Mouse (Mus musculus): ENCODE measurements around the gene Nfasc. TPM values are rescaled to one million over a fixed set of nuclear protein-coding genes. Genes with fewer than 3 reads are reported as not detected.
A peak's percentile ranks its signal among the peaks of the same experiment; 100 is the strongest.

The Nfasc gene
- polyA plus RNA-seq, 1 experiment from 2014 or later = 0.45 TPM

GRCm38 (mm10) chr1:132562337-132562795 is 179.2 kb downstream of the Nfasc start:
- peaks cover 14% of the 10 kb centered on the region for H3K27me3 ChIP-seq (ENCODE audit: insufficient read depth, low read length)
- no peak for ATAC-seq (ENCODE audit: low FRiP score, low TSS enrichment)
- no peak overlapping the region for H3K4me2 ChIP-seq (replicated peaks; ENCODE audit: low read depth, low read length)
- H3K27ac ChIP-seq (ENCODE audit: low read length) = no peak overlapping the region
- no peak overlapping the region for H3K4me3 ChIP-seq (ENCODE audit: low read length)
- WGBS = 19% methylated on average over 10 of the region's 10 CpGs
- no peaks in the 10 kb centered on the region for H3K36me3 ChIP-seq (ENCODE audit: insufficient read depth, low read length)
- H3K9me3 ChIP-seq (ENCODE audit: low read length) = no peaks in the 10 kb centered on the region
- no peak overlapping the region for H3K9ac ChIP-seq (replicated peaks; ENCODE audit: low read length)
- H3K4me1 ChIP-seq (ENCODE audit: insufficient read depth, low read length) = peaks cover 8% of the 10 kb centered on the region

- H3K27me3 ChIP-seq (ENCODE audit: insufficient read depth, low read length) = peaks cover 14% of the 10 kb centered on the region
- no peak overlapping the region for H3K27ac ChIP-seq (ENCODE audit: low read length)
- H3K36me3 ChIP-seq (ENCODE audit: insufficient read depth, low read length) = no peaks in the 10 kb centered on the region
- peaks cover 8% of the 10 kb centered on the region for H3K4me1 ChIP-seq (ENCODE audit: insufficient read depth, low read length)
- 54% methylated on average over 8 of the region's 8 CpGs for WGBS
- ATAC-seq (ENCODE audit: low FRiP score, low TSS enrichment) = no peak
- H3K4me2 ChIP-seq (replicated peaks; ENCODE audit: low read depth, low read length) = no peak overlapping the region
- H3K9ac ChIP-seq (replicated peaks; ENCODE audit: low read length) = no peak overlapping the region
- no peak overlapping the region for H3K4me3 ChIP-seq (ENCODE audit: low read length)
- no peaks in the 10 kb centered on the region for H3K9me3 ChIP-seq (ENCODE audit: low read length)
These were observed 180.5 kb downstream of the Nfasc start for GRCm38 (mm10) chr1:132560907-132561700.

- ATAC-seq (ENCODE audit: low FRiP score, low TSS enrichment) = no peak
- 24% methylated on average over 6 of the region's 6 CpGs for WGBS
These were observed 182.6 kb downstream of the Nfasc start for GRCm38 (mm10) chr1:132559045-132559444.

GRCm38 (mm10) chr1:132557901-132558631 is 183.5 kb downstream of the Nfasc start:
- Histone ChIP-seq H3K4me3 (ENCODE audit: low read length) (no peak overlapping the region), H3K4me2 (replicated peaks; ENCODE audit: low read depth, low read length) (no peak overlapping the region), H3K9me3 (ENCODE audit: low read length) (no peaks in the 10 kb centered on the region), H3K36me3 (ENCODE audit: insufficient read depth, low read length) (no peaks in the 10 kb centered on the region), H3K27ac (ENCODE audit: low read length) (no peak overlapping the region), H3K9ac (replicated peaks; ENCODE audit: low read length) (no peak overlapping the region), H3K27me3 (ENCODE audit: insufficient read depth, low read length) (peaks cover 14% of the 10 kb centered on the region), H3K4me1 (ENCODE audit: insufficient read depth, low read length) (peaks cover 8% of the 10 kb centered on the region)
- 26% methylated on average over 9 of the region's 9 CpGs for WGBS
- ATAC-seq (ENCODE audit: low FRiP score, low TSS enrichment) = peak; percentile 69; the same call in 1 of the 2 replicates

More at GRCm38 (mm10) chr1:132559045-132559444, 182.6 kb downstream of the Nfasc start:
- no peak overlapping the region for H3K4me3 ChIP-seq (ENCODE audit: low read length)
- peaks cover 8% of the 10 kb centered on the region for H3K4me1 ChIP-seq (ENCODE audit: insufficient read depth, low read length)
- H3K9me3 ChIP-seq (ENCODE audit: low read length) = no peaks in the 10 kb centered on the region
- no peak overlapping the region for H3K27ac ChIP-seq (ENCODE audit: low read length)
- H3K9ac ChIP-seq (replicated peaks; ENCODE audit: low read length) = no peak overlapping the region
- H3K4me2 ChIP-seq (replicated peaks; ENCODE audit: low read depth, low read length) = no peak overlapping the region
- peaks cover 14% of the 10 kb centered on the region for H3K27me3 ChIP-seq (ENCODE audit: insufficient read depth, low read length)
- no peaks in the 10 kb centered on the region for H3K36me3 ChIP-seq (ENCODE audit: insufficient read depth, low read length)

GRCm38 (mm10) chr1:132543789-132544188 is 197.8 kb downstream of the Nfasc start:
- no peaks in the 10 kb centered on the region for H3K36me3 ChIP-seq (ENCODE audit: insufficient read depth, low read length)
- peaks cover 27% of the 10 kb centered on the region for H3K4me1 ChIP-seq (ENCODE audit: insufficient read depth, low read length)
- no peak overlapping the region for H3K4me2 ChIP-seq (replicated peaks; ENCODE audit: low read depth, low read length)
- ATAC-seq (ENCODE audit: low FRiP score, low TSS enrichment) = no peak
- H3K27ac ChIP-seq (ENCODE audit: low read length) = no peak overlapping the region
- H3K27me3 ChIP-seq (ENCODE audit: insufficient read depth, low read length) = peaks cover 50% of the 10 kb centered on the region
- no peaks in the 10 kb centered on the region for H3K9me3 ChIP-seq (ENCODE audit: low read length)
- no peak overlapping the region for H3K4me3 ChIP-seq (ENCODE audit: low read length)
- 69% methylated on average over 8 of the region's 8 CpGs for WGBS
- H3K9ac ChIP-seq (replicated peaks; ENCODE audit: low read length) = no peak overlapping the region

- peaks cover 50% of the 10 kb centered on the region for H3K27me3 ChIP-seq (ENCODE audit: insufficient read depth, low read length)
- no peak for ATAC-seq (ENCODE audit: low FRiP score, low TSS enrichment)
- 1% methylated on average over 30 of the region's 30 CpGs for WGBS
These were observed 198.8 kb downstream of the Nfasc start, which contains the start of gene Cntn2 for GRCm38 (mm10) chr1:132542762-132543306. TSS of gene Cntn2 (minus strand) at chr1:132543256.

GRCm38 (mm10) chr1:132541824-132542599 is 199.6 kb downstream of the Nfasc start:
- Histone ChIP-seq H3K27me3 (ENCODE audit: insufficient read depth, low read length) (peaks cover 50% of the 10 kb centered on the region), H3K4me3 (ENCODE audit: low read length) (no peak overlapping the region; the same call in 1 of the 2 replicates), H3K36me3 (ENCODE audit: insufficient read depth, low read length) (no peaks in the 10 kb centered on the region), H3K4me2 (replicated peaks; ENCODE audit: low read depth, low read length) (peak overlapping the region; percentile 53), H3K9ac (replicated peaks; ENCODE audit: low read length) (no peak overlapping the region), H3K27ac (ENCODE audit: low read length) (no peak overlapping the region), H3K9me3 (ENCODE audit: low read length) (no peaks in the 10 kb centered on the region), H3K4me1 (ENCODE audit: insufficient read depth, low read length) (peaks cover 27% of the 10 kb centered on the region)
- ATAC-seq (ENCODE audit: low FRiP score, low TSS enrichment) = peak; percentile 46; the same call in 1 of the 2 replicates
- 11% methylated on average over 5 of the region's 5 CpGs for WGBS

More at GRCm38 (mm10) chr1:132542762-132543306, 198.8 kb downstream of the Nfasc start, which contains the start of gene Cntn2:
- Histone ChIP-seq H3K4me1 (ENCODE audit: insufficient read depth, low read length) (peaks cover 27% of the 10 kb centered on the region), H3K9ac (replicated peaks; ENCODE audit: low read length) (no peak within 1 kb of the TSS), H3K27ac (ENCODE audit: low read length) (no peak within 1 kb of the TSS), H3K36me3 (ENCODE audit: insufficient read depth, low read length) (no peaks in the 10 kb centered on the region), H3K9me3 (ENCODE audit: low read length) (no peaks in the 10 kb centered on the region), H3K4me2 (replicated peaks; ENCODE audit: low read depth, low read length) (peak within 1 kb of the TSS; percentile 53), H3K4me3 (ENCODE audit: low read length) (peak within 1 kb of the TSS; percentile 26)

- ATAC-seq (ENCODE audit: low FRiP score, low TSS enrichment) = peak; percentile 92
- H3K9me3 ChIP-seq (ENCODE audit: low read length) = no peaks in the 10 kb centered on the region
- H3K27me3 ChIP-seq (ENCODE audit: insufficient read depth, low read length) = peaks cover 50% of the 10 kb centered on the region
- 2% methylated on average over 14 of the region's 14 CpGs for WGBS
- H3K36me3 ChIP-seq (ENCODE audit: insufficient read depth, low read length) = no peaks in the 10 kb centered on the region
- H3K9ac ChIP-seq (replicated peaks; ENCODE audit: low read length) = no peak overlapping the region
- peak overlapping the region; percentile 40 for H3K4me2 ChIP-seq (replicated peaks; ENCODE audit: low read depth, low read length)
- H3K4me1 ChIP-seq (ENCODE audit: insufficient read depth, low read length) = peaks cover 27% of the 10 kb centered on the region
- no peak overlapping the region for H3K27ac ChIP-seq (ENCODE audit: low read length)
- H3K4me3 ChIP-seq (ENCODE audit: low read length) = no peak overlapping the region
These were observed 200.3 kb downstream of the Nfasc start for GRCm38 (mm10) chr1:132541171-132541823.

- no peak overlapping the region for H3K27ac ChIP-seq (ENCODE audit: low read length)
- H3K27me3 ChIP-seq (ENCODE audit: insufficient read depth, low read length) = peaks cover 50% of the 10 kb centered on the region
- no peak overlapping the region for H3K9ac ChIP-seq (replicated peaks; ENCODE audit: low read length)
- H3K4me3 ChIP-seq (ENCODE audit: low read length) = no peak overlapping the region
- peak overlapping the region; percentile 40 for H3K4me2 ChIP-seq (replicated peaks; ENCODE audit: low read depth, low read length)
- 52% methylated on average over 7 of the region's 7 CpGs for WGBS
- H3K36me3 ChIP-seq (ENCODE audit: insufficient read depth, low read length) = no peaks in the 10 kb centered on the region
- 0 out of 2 replicates have a peak, but pooled peaks have one; percentile 20 for ATAC-seq (ENCODE audit: low FRiP score, low TSS enrichment)
- no peaks in the 10 kb centered on the region for H3K9me3 ChIP-seq (ENCODE audit: low read length)
- H3K4me1 ChIP-seq (ENCODE audit: insufficient read depth, low read length) = peaks cover 27% of the 10 kb centered on the region
These were observed 200.9 kb downstream of the Nfasc start for GRCm38 (mm10) chr1:132540701-132541100.

All from kidney, embryonic 16.5 days (tissue).